Mouse (Mus musculus) kidney, postnatal 10 days (tissue): ENCODE data around the gene Fkbp1b.
"Not testable (repeated sequence)": the region's sequence is repeated elsewhere in the genome, so short reads cannot be mapped to it uniquely, and the experiment has no call there.

Source experiments
- DNase-seq: peaks from one replicate; pipeline ENCODE4 v3.0.0; 2021; ENCODE audit warnings: mixed read lengths

Fkbp1b gene

GRCm38 (mm10) chr12:4841392-4841887, at the start of gene Fkbp1b:
Gene Fkbp1b (minus strand): TSS chr12:4841591.
- DNase-seq, result peak; percentile 78

GRCm38 (mm10) chr12:4889891-4890290, 48.5 kb upstream of the Fkbp1b start:
- DNase-seq, result no peak

DNA sequence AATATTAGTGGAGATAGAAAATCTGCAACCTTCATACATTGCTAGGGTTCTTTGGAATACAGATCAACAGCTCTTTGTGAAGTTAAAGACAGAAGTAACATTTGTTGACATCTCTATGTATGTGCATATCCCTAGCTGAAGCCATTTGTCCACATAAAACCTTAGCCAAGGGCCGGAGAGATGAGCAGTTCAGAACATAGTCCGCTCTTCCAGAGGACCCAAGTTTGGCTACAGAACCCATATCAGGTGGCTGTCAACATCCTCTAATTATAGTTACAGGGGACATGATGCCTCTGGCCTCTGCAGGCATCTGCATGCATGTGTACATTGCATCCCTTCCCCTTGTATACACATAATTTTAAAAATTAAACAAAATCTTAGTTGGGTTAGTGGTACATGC, 47.9 kb upstream of the Fkbp1b start:
- DNase-seq, result no peak

GRCm38 (mm10) chr12:4888739-4889138, 47.3 kb upstream of the Fkbp1b start:
- DNase-seq, result no peak

DNA sequence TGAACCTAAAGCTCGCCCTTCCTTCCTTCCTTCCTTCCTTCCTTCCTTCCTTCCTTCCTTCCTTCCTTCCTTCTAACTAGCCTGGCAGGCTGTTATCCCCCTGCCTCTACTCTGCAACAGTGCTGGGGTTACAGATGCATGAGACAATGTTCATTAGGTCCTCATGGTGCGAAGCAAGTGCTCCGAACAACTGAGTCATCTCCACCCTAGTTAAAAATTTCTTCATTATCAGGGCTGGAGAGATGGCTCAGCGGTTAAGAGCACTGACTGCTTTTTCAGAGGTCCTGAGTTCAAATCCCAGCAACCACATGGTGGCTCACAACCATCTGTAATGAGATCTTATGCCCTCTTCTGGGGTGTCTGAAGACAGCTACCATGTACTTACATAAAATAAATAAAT, 45.2 kb upstream of the Fkbp1b start:
- not testable (repeated sequence) for DNase-seq

DNA sequence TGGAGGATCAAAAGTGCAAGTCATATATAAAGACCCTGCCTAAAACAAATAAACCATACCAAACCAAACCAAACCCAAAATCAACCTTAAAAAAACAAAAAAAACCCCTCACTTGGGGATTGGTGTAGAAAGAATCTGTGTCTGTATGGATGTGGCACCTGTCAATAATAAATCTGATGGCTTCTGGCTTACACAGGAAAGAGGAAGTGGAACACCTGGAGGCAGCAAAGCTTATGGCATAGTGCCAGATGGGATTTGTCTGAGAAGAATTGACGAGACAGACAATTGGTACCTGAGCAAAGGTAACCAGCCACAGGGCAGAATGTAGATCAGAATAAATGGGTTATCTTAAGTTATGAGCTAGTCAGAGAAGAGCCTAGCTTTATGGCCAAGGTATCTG, 43.7 kb upstream of the Fkbp1b start:
- DNase-seq, result no peak

- DNase-seq, result no peak
These were observed 40.7 kb upstream of the Fkbp1b start for GRCm38 (mm10) chr12:4882086-4882485.

- no peak for DNase-seq
These were observed 37.7 kb upstream of the Fkbp1b start for GRCm38 (mm10) chr12:4879048-4879447.

- DNase-seq, result no peak
These were observed 36.9 kb upstream of the Fkbp1b start for GRCm38 (mm10) chr12:4878296-4878783.

GRCm38 (mm10) chr12:4875623-4876022, 34.2 kb upstream of the Fkbp1b start:
- no peak for DNase-seq

- DNase-seq, result peak; percentile 87
These were observed 33.0 kb upstream of the Fkbp1b start, which contains the start of gene Mfsd2b for GRCm38 (mm10) chr12:4874161-4874927. Gene Mfsd2b (minus strand): TSS chr12:4874359.

DNA sequence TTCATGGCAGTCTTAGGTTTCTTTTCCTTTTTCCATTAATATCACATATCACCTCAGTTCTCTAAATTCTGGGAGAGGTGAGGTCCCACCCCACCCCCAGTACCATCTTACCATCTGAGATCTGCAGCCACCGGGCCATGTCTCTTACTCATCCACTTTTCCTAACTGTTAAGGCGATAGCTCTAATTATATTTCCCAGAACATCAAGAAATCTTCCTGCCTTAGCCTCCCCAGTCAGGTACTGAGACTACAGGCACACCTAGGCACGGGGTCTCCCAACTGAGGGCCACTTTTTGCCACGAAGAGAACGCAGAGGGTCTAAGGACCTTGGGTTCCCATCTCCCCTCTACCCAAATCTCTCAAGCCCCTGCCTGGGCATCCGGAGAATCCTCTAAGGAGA, 32.1 kb upstream of the Fkbp1b start:
- DNase-seq, result no peak

- no peak for DNase-seq
These were observed 31.6 kb upstream of the Fkbp1b start for GRCm38 (mm10) chr12:4872983-4873477.

GRCm38 (mm10) chr12:4872273-4872672, 30.9 kb upstream of the Fkbp1b start:
- no peak for DNase-seq

DNA sequence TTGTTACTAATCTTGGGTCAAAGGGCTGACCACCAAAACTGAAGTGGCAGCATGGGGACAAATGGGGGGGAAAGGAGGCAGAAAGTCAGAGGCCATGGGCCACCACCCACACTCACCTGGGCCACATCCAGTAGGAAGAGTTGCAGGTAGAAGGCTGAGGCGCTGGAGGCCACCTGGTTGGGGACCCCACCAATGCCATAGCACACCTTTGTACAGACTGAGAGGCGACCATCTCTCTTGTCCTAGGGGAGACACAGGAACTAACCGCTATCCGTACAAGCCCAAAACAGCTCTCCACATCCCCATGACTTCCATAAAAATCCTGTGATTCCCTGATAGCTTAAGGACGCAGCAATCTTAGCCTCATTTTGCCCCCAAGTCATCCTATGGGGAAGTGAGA, 29.9 kb upstream of the Fkbp1b start:
- no peak for DNase-seq

DNA sequence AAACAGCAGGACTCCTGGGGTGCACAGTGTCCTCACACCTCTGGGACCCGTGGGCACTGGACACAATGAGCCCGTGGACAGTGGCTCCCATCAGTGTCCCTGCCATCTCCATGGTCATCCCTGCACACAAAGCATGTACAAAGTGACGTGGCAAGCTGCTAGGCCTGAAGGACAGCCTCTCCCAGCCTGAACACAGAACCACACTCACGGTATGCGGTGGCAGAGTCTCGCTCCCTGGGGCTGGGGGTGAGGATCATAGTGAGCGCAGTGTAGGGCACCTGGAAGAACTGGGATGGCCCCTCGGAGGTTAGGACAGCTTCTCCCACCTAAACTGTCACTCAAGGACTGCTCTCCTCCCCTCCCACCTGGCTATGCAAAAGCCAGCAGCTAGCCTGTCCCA, 27.5 kb upstream of the Fkbp1b start:
- DNase-seq, result no peak

- no peak for DNase-seq
These were observed 22.9 kb upstream of the Fkbp1b start for GRCm38 (mm10) chr12:4864338-4864690.

DNA sequence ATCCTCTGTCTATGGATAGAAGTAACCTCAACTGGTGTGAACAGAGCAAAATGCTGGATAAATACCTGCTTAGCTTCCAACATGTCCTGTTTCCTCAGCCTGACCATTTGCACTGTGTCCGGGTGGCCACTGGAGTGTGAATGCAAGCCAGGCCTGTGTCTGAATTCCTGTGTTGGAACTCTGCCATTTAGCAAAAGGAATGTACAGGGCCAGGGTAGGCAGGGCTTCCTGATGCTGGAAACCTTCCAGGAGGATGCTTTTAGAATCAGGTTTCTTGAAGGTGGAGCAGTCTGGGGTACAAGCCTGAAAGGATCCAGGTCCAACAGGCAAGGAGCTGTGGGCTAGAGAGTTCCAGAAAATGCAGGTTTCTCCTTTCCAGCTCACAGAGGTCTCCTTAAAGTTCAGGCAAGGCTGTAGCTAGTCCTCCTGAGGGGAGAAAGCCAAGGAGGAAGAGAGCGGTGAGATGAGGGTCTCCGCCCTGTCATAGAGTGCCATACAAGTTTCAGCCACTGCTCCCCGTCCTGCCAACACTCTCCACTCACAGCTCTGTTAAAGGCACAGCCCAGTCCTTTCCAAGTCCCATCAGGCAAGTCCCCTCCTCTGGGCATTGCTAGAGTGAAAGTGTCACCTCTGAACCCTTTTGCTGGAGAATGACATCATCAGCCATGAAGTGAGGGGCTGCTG, 22.4 kb upstream of the Fkbp1b start:
- DNase-seq, result peak; percentile 76

GRCm38 (mm10) chr12:4862672-4863071, 21.3 kb upstream of the Fkbp1b start:
- no peak for DNase-seq

- DNase-seq, result no peak
These were observed 18.0 kb upstream of the Fkbp1b start for GRCm38 (mm10) chr12:4859241-4859914.

- DNase-seq, result no peak
These were observed 15.4 kb upstream of the Fkbp1b start for GRCm38 (mm10) chr12:4856834-4857233.

- DNase-seq, result peak; percentile 34
These were observed 14.8 kb upstream of the Fkbp1b start for GRCm38 (mm10) chr12:4856160-4856559.

DNA sequence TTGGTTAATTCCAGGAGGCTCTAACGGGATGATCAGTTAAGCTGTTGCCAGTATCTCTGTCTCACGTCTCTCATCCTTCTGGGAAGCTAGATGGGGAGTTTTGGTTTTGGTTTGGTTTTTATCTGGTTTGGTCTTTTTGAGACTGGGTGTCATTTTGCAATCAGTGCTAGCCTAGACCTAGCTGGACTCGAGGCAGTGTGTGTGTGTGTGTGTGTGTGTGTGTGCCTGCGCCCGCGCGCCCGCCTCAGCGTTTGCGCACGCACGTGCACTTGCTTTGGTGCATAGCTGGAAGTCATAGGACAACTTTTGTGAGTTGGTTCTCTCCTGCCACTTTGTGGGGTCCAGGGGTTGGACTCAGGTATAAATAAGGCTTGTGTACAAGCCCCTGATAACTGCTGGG, 2.4 kb upstream of the Fkbp1b start:
- peak; percentile 61 for DNase-seq
